Mouse (Mus musculus) forebrain, embryonic 16.5 days (tissue): ENCODE measurements at regions not wholly inside any gene's neighbourhood (a gene's known extent, or its start where the extent isn't known, plus 50 kb on each side); places are given as distances from the start of the nearest gene placed in this dataset.
A peak's percentile ranks its signal among the peaks of the same experiment; 100 is the strongest.

Experiments used
- ATAC-seq: fragments of 200-750 bp; cut with Nextera tagmentation; 2 replicates; pipeline ENCODE4 v1.8.0; 2017; ENCODE audit warnings: mild to moderate bottlenecking, moderate library complexity
- H3K27ac ChIP-seq: fragments of 300-500 bp; sonication (generic); 2 replicates; pipeline ENCODE4 v1.5.1; 2014; ENCODE audit warnings: low read length, control low read depth
- H3K27me3 ChIP-seq: fragments of 300-500 bp; sonication (generic); replicated peaks from 2 replicates; pipeline ENCODE4 v1.6.1; 2014; ENCODE audit warnings: low read length; ENCODE audit not compliant: control insufficient read depth, insufficient read depth
- H3K36me3 ChIP-seq: fragments of 300-500 bp; sonication (generic); 2 replicates; pipeline ENCODE4 v1.6.1; 2014; ENCODE audit not compliant: control insufficient read depth, insufficient read depth
- H3K4me1 ChIP-seq: fragments of 300-500 bp; sonication (generic); replicated peaks from 2 replicates; pipeline ENCODE4 v1.6.1; 2014; ENCODE audit warnings: low read length; ENCODE audit not compliant: control insufficient read depth, insufficient read depth
- H3K4me2 ChIP-seq: fragments of 300-500 bp; sonication (generic); 2 replicates; pipeline ENCODE4 v1.6.1; 2014; ENCODE audit warnings: mild to moderate bottlenecking, low read length, control low read depth
- H3K4me3 ChIP-seq: fragments of 300-500 bp; sonication (generic); replicated peaks from 2 replicates; pipeline ENCODE4 v1.5.1; 2014; ENCODE audit warnings: mild to moderate bottlenecking, low read length, control low read depth
- H3K9ac ChIP-seq: fragments of 300-500 bp; sonication (generic); replicated peaks from 2 replicates; pipeline ENCODE4 v1.6.1; 2014; ENCODE audit warnings: low read depth, low read length, control low read depth
- H3K9me3 ChIP-seq: fragments of 300-500 bp; sonication (generic); 2 replicates; pipeline ENCODE4 v1.6.1; 2016; ENCODE audit warnings: low read length; ENCODE audit not compliant: control insufficient read depth
- WGBS: fragments of 180-500 bp; shearing (Covaris S2); extraction: QIAGEN DNeasy Blood & Tissue Kit; methylation state at CpG from one replicate; pipeline ENCODE4 v1.1.7; 2014; 5-methylcytosine and 5-hydroxymethylcytosine counted together

DNA sequence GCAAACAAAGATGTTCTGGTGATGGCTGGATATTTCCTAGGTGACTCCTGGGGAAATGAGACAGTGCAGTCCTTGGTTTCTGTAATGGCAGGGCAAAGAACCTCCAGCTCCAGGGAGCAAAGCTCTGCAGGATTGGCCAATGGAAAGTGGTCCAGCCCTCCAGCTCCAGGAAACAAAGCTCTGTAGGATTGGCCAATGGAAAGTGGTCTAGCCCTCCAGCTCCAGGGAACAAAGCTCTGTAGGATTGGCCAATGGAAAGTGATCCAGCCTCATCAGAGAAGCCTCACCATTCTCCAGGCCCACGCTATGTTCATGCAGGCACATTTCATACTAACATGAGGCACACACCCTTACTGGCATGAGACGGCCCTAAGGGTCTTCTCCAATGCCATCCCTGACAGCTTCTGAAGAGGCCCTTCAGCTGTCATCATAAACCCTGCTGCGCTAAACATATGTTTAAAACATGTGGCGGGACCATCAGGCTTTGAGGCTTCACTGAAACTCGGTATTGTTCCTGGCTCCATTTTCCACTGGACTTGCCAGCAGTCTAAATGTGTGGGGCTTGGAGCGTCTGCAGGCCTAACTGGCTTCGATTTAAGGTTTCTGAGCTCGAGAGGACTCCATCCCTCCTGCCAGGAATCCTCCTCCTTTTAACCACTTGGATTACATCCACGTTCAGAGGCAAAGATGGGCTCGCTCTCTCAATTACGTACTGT lies 175.3 kb upstream of the Ccdc54 start:
- Histone ChIP-seq H3K4me1 (no peaks in the 10 kb centered on the region), H3K9ac (no peak overlapping the region), H3K4me3 (no peak overlapping the region), H3K36me3 (no peaks in the 10 kb centered on the region), H3K4me2 (no peak overlapping the region), H3K27me3 (no peaks in the 10 kb centered on the region), H3K9me3 (no peaks in the 10 kb centered on the region), H3K27ac (no peak overlapping the region)
- WGBS: 75% methylated on average over 11 of the region's 11 CpGs
- ATAC-seq: peak; percentile 62

GRCm38 (mm10) chr16:50762096-50762495 lies 171.1 kb upstream of the Ccdc54 start:
- WGBS: 90% methylated on average over 3 of the region's 3 CpGs
- H3K4me3 ChIP-seq: no peak overlapping the region
- no peak overlapping the region for H3K27ac ChIP-seq
- no peaks in the 10 kb centered on the region for H3K9me3 ChIP-seq
- no peaks in the 10 kb centered on the region for H3K4me1 ChIP-seq
- ATAC-seq: no peak
- no peaks in the 10 kb centered on the region for H3K36me3 ChIP-seq
- H3K9ac ChIP-seq: no peak overlapping the region
- H3K4me2 ChIP-seq: no peak overlapping the region
- H3K27me3 ChIP-seq: no peaks in the 10 kb centered on the region

DNA sequence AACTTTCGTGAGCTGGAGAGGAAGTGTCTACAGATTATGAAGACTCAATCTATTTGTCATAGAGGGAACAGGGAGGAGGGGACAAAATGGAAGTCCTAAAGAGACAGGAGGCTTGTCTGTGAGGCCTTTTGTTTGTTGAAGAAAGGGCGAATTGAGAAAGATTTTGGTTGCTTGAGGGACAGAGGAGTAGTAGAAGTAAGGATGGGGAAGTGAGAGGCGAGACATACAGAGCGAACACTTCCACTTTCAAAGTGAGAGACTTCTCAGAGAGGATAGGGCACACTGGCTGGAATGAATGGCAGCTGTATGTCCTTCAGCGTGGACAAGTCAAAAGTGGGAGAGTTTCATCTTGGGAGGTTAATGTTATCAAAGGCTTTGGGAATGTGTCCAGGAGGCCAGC lies 169.0 kb upstream of the Ccdc54 start:
- Histone ChIP-seq H3K9me3 (no peaks in the 10 kb centered on the region), H3K9ac (no peak overlapping the region), H3K4me1 (no peaks in the 10 kb centered on the region), H3K4me2 (no peak overlapping the region), H3K27me3 (no peaks in the 10 kb centered on the region), H3K27ac (no peak overlapping the region), H3K36me3 (no peaks in the 10 kb centered on the region), H3K4me3 (no peak overlapping the region)
- ATAC-seq: no peak
- 88% methylated on average over 5 of the region's 5 CpGs for WGBS

DNA sequence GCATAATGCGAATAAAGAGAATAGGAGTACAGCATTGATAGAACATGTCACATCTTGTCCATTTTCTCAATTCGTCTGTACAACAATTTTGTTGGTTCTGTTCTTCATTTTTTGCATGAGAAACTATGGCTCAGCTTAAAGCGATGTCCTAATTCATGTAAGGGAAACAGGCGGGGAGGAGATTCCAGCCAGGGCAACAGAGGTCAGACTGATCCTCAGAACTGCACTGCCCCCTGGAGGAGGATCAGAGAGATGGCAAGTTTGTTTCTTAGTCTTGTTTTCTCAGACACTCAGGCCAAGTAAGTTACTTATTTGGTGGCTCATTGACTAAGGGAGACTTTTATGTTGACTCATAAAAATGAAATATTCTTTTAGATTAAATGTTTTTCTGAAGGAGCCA lies 165.7 kb upstream of the Ccdc54 start:
- Histone ChIP-seq H3K4me1 (no peaks in the 10 kb centered on the region), H3K4me3 (no peak overlapping the region), H3K4me2 (no peak overlapping the region), H3K9ac (no peak overlapping the region), H3K9me3 (no peaks in the 10 kb centered on the region), H3K36me3 (no peaks in the 10 kb centered on the region), H3K27ac (no peak overlapping the region), H3K27me3 (no peaks in the 10 kb centered on the region)
- no peak for ATAC-seq
- WGBS: 50% methylated on average over 4 of the region's 4 CpGs

GRCm38 (mm10) chr16:50753612-50754389 lies 162.8 kb upstream of the Ccdc54 start:
- WGBS: 13% methylated on average over 3 of the region's 3 CpGs
- no peaks in the 10 kb centered on the region for H3K27me3 ChIP-seq
- H3K4me2 ChIP-seq: no peak overlapping the region
- no peak overlapping the region for H3K27ac ChIP-seq
- no peaks in the 10 kb centered on the region for H3K36me3 ChIP-seq
- no peaks in the 10 kb centered on the region for H3K4me1 ChIP-seq
- H3K9ac ChIP-seq: no peak overlapping the region
- no peak overlapping the region for H3K4me3 ChIP-seq
- no peaks in the 10 kb centered on the region for H3K9me3 ChIP-seq
- ATAC-seq: no peak

GRCm38 (mm10) chr16:50753046-50753445 lies 162.1 kb upstream of the Ccdc54 start:
- ATAC-seq: no peak

DNA sequence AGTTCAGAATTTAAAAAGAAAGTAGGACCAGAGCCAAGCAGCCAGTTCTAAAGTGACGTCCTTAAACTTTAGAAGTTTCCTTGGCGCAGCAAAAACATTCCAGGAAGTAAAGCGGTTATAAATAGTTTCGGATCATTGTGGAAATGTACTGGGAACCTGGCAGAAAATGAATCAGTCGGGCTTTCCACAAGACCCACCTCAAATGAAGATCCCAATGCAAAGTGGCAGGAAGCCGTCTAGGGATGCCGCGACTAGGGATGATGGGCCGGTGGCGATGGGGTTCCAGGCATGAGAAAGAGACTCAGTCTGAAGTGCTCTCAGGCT lies 161.3 kb upstream of the Ccdc54 start:
- no peak overlapping the region for H3K27ac ChIP-seq
- H3K4me1 ChIP-seq: no peaks in the 10 kb centered on the region
- H3K9ac ChIP-seq: no peak overlapping the region
- no peak overlapping the region for H3K4me2 ChIP-seq
- H3K9me3 ChIP-seq: no peaks in the 10 kb centered on the region
- no peak for ATAC-seq
- H3K36me3 ChIP-seq: no peaks in the 10 kb centered on the region
- H3K4me3 ChIP-seq: no peak overlapping the region
- H3K27me3 ChIP-seq: no peaks in the 10 kb centered on the region
- WGBS: 75% methylated on average over 10 of the region's 10 CpGs

More at GRCm38 (mm10) chr16:50753046-50753445, 162.1 kb upstream of the Ccdc54 start:
- Histone ChIP-seq H3K9ac (no peak overlapping the region), H3K9me3 (no peaks in the 10 kb centered on the region), H3K27me3 (no peaks in the 10 kb centered on the region), H3K4me2 (no peak overlapping the region), H3K4me3 (no peak overlapping the region), H3K27ac (no peak overlapping the region), H3K36me3 (no peaks in the 10 kb centered on the region), H3K4me1 (no peaks in the 10 kb centered on the region)
- WGBS: 84% methylated on average over 11 of the region's 11 CpGs

- H3K9ac ChIP-seq: no peak overlapping the region
- no peak for ATAC-seq
- no peaks in the 10 kb centered on the region for H3K9me3 ChIP-seq
- no peak overlapping the region for H3K4me2 ChIP-seq
- H3K36me3 ChIP-seq: no peaks in the 10 kb centered on the region
- no peaks in the 10 kb centered on the region for H3K4me1 ChIP-seq
- no peaks in the 10 kb centered on the region for H3K27me3 ChIP-seq
- no peak overlapping the region for H3K4me3 ChIP-seq
- 83% methylated on average over 9 of the region's 9 CpGs for WGBS
- H3K27ac ChIP-seq: no peak overlapping the region
Measured at GRCm38 (mm10) chr16:50751495-50752276, 160.7 kb upstream of the Ccdc54 start.

DNA sequence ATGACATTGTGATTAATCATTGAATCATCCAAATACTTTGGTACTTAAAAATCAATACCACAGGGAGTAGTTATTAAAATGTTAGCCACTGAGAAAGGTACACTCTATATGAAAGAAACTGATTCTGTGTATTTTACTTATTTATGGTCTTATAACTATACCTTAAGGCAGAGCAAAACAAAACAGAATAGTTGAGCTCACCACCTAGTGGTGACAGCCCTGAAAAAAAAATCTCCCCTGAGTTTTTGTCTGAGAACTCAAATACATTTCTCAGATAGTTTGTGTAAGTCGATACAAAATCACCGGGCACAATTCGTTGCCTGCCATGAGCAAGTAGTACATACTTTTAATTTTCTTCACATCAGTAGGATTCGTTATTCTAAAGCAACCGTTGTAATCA lies 156.7 kb upstream of the Ccdc54 start:
- ATAC-seq: no peak
- Histone ChIP-seq H3K27ac (no peak overlapping the region), H3K9ac (no peak overlapping the region), H3K4me1 (no peaks in the 10 kb centered on the region), H3K4me3 (no peak overlapping the region), H3K4me2 (no peak overlapping the region), H3K36me3 (no peaks in the 10 kb centered on the region), H3K9me3 (no peaks in the 10 kb centered on the region), H3K27me3 (no peaks in the 10 kb centered on the region)
- WGBS: 91% methylated on average over 5 of the region's 5 CpGs
